Mouse (Mus musculus): ENCODE measurements around the gene Nudt15. TPM values are rescaled to one million over a fixed set of nuclear protein-coding genes. Genes with fewer than 3 reads are reported as not detected.
"Not testable (repeated sequence)": the region's sequence is repeated elsewhere in the genome, so short reads cannot be mapped to it uniquely, and the experiment has no call there.

Gene Nudt15
- polyA plus RNA-seq, 1 experiment, result 0.01 TPM

DNA sequence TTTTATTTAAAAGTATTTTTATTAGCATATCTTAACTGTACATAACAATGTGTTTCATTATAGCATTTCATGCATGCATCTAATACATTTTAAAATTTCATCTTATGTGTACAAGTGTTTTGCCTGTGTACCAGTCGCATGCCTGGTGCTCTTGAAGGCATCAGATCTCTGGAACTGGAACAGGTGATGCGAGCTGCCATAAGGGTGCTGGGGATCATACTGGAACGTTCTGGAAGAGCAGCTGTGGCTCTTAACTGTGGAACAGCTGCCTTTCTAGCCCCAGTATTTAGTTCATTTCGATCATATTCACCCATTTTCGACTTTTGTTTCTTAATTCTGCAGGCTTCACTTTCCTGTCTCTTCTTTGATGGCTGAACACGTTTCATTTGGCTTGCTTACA lies 3.1 kb upstream of the Nudt15 start:
- Histone ChIP-seq H3K9me3 (ENCODE audit: control insufficient read depth, low read length) (no peaks in the 10 kb centered on the region), H3K4me3 (replicated peaks) (no peak overlapping the region), H3K36me3 (ENCODE audit: control insufficient read depth) (peaks cover 9% of the 10 kb centered on the region), H3K4me1 (ENCODE audit: control insufficient read depth) (peaks cover 17% of the 10 kb centered on the region), H3K27me3 (ENCODE audit: control insufficient read depth) (no peaks in the 10 kb centered on the region)
- TF ChIP-seq GATA1 (IDR thresholded peaks at IDR 0.05; ENCODE audit: low read length), result no peak
- no peak for TF ChIP-seq TAL1 (IDR thresholded peaks at IDR 0.05; ENCODE audit: low read length)

DNA sequence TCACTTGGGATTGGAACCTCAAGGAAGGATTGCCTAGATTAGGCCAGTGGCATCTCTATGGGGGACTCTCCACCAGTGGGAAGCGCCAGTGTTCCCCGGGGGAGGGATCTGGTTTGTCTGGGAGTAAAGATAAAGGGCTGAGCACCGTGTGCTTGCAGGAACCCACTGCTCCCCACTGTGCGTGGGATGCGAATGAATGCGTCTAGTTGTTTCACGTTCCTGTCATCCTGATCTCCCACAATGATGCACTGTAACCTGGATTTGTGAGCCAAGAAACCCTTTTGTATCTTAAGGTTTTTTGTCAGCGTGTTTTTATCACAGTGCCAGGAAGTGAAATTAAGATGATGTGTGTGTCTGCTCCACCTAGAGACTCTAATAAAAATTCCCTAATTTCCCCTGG lies 2.7 kb upstream of the Nudt15 start:
- TF ChIP-seq GATA1 (IDR thresholded peaks at IDR 0.05; ENCODE audit: low read length), result no peak
- TF ChIP-seq TAL1 (IDR thresholded peaks at IDR 0.05; ENCODE audit: low read length), result no peak
- Histone ChIP-seq H3K36me3 (ENCODE audit: control insufficient read depth) (peaks cover 5% of the 10 kb centered on the region), H3K4me3 (replicated peaks) (no peak overlapping the region), H3K9me3 (ENCODE audit: control insufficient read depth, low read length) (no peaks in the 10 kb centered on the region), H3K27me3 (ENCODE audit: control insufficient read depth) (no peaks in the 10 kb centered on the region), H3K4me1 (ENCODE audit: control insufficient read depth) (peaks cover 17% of the 10 kb centered on the region)

DNA sequence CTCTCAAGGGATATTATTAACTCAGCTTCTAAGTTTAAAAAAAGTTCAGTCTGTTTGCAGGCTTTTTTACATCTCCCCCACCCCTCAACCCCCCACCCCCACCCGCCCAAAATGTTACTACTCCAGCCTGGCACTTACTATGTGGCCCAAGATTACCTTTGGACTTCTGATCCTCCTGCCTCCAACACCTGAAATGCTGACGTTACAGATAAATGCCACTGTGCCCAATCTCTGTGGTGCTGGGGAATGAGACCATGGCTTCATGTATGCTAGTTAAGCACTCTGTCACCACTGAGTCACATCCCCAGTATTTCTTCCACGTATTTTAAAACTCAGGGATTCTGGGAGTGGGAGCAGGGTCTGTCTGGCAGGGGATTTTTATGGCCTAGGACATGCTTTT lies 2.2 kb upstream of the Nudt15 start:
- peaks cover under 1% of the 10 kb centered on the region; the same call in 1 of the 2 replicates for H3K36me3 ChIP-seq (ENCODE audit: control insufficient read depth)
- no peaks in the 10 kb centered on the region for H3K9me3 ChIP-seq (ENCODE audit: control insufficient read depth, low read length)
- H3K4me1 ChIP-seq (ENCODE audit: control insufficient read depth), result peaks cover 17% of the 10 kb centered on the region
- TF ChIP-seq GATA1 (IDR thresholded peaks at IDR 0.05; ENCODE audit: low read length), result no peak
- TF ChIP-seq TAL1 (IDR thresholded peaks at IDR 0.05; ENCODE audit: low read length), result no peak
- no peak overlapping the region for H3K4me3 ChIP-seq (replicated peaks)
- no peaks in the 10 kb centered on the region for H3K27me3 ChIP-seq (ENCODE audit: control insufficient read depth)

DNA sequence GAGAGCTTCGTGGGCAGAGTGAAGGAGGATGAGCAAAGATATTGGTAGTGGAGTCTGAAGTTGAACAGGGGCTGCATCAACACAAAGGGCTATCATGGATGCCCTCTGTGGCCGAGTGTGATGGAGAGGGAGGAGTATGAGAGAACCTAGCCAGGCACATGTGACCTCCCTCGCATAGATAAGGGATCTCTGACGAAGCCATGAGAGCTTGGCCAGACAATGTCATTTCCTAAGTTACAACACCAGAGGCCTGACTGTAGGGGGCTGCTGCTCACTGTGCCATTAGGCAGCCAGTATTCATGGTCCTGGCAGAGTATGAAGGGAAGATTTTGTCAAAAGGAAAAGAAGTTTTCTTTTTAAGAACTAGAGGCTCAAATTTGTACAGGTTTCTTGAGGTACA lies 1.0 kb downstream of the Nudt15 start:
- Histone ChIP-seq H3K27me3 (ENCODE audit: control insufficient read depth) (no peaks in the 10 kb centered on the region), H3K9me3 (ENCODE audit: control insufficient read depth, low read length) (no peaks in the 10 kb centered on the region), H3K4me3 (replicated peaks) (no peak overlapping the region), H3K36me3 (ENCODE audit: control insufficient read depth) (no peaks in the 10 kb centered on the region), H3K4me1 (ENCODE audit: control insufficient read depth) (peaks cover under 1% of the 10 kb centered on the region)
- TF ChIP-seq GATA1 (IDR thresholded peaks at IDR 0.05; ENCODE audit: low read length), result no peak
- TF ChIP-seq TAL1 (IDR thresholded peaks at IDR 0.05; ENCODE audit: low read length), result no peak

DNA sequence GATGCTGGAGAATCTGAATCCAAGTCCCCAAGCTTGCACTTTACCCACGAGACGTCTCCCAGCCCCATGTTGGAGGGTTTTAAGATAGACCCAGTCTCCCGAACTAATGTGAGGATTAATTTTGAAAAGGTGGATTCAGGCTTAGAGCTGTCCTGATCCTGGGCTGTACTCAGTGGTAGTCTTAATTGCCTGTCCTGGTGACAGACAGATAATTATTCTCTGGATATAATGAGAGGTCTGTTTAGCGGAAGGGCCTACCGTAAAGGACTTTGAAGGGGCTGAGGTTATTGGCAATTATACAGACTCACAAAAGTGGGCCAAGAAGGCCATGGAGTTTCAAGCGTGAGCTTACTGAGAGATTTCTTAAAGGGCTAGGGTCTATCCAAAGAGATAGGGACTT lies 4.3 kb downstream of the Nudt15 start:
- no peak overlapping the region for H3K4me3 ChIP-seq (replicated peaks)
- H3K27me3 ChIP-seq (ENCODE audit: control insufficient read depth), result no peaks in the 10 kb centered on the region
- no peaks in the 10 kb centered on the region for H3K36me3 ChIP-seq (ENCODE audit: control insufficient read depth)
- H3K9me3 ChIP-seq (ENCODE audit: control insufficient read depth, low read length), result no peaks in the 10 kb centered on the region
- no peaks in the 10 kb centered on the region for H3K4me1 ChIP-seq (ENCODE audit: control insufficient read depth)
- TF ChIP-seq TAL1 (IDR thresholded peaks at IDR 0.05; ENCODE audit: low read length) (no peak), GATA1 (IDR thresholded peaks at IDR 0.05; ENCODE audit: low read length) (no peak)

DNA sequence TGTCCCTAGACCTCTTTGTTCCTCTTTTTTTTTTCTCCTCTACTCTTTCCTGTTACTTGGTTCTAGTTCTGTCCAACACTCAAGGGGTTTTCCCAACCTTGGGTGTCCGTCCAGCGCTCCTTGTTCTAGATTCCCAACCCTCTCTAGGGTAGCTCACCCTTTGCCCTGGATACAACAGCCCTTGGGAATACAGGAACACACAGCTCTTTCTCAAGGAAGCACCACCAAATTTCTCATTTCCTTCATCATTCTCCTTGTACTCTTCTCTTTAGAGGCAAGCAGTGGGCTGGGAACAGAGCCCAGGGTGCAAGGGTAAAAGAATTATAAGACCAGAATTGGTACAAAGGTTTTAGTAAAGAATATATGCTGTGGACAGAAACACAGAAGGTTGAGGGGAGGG lies 12.4 kb downstream of the Nudt15 start:
- no peaks in the 10 kb centered on the region for H3K4me1 ChIP-seq (ENCODE audit: control insufficient read depth)
- no peaks in the 10 kb centered on the region for H3K36me3 ChIP-seq (ENCODE audit: control insufficient read depth)
- H3K9me3 ChIP-seq (ENCODE audit: control insufficient read depth, low read length), result no peaks in the 10 kb centered on the region
- TF ChIP-seq GATA1 (IDR thresholded peaks at IDR 0.05; ENCODE audit: low read length) (no peak), TAL1 (IDR thresholded peaks at IDR 0.05; ENCODE audit: low read length) (no peak)
- no peak overlapping the region for H3K4me3 ChIP-seq (replicated peaks)
- H3K27me3 ChIP-seq (ENCODE audit: control insufficient read depth), result no peaks in the 10 kb centered on the region

DNA sequence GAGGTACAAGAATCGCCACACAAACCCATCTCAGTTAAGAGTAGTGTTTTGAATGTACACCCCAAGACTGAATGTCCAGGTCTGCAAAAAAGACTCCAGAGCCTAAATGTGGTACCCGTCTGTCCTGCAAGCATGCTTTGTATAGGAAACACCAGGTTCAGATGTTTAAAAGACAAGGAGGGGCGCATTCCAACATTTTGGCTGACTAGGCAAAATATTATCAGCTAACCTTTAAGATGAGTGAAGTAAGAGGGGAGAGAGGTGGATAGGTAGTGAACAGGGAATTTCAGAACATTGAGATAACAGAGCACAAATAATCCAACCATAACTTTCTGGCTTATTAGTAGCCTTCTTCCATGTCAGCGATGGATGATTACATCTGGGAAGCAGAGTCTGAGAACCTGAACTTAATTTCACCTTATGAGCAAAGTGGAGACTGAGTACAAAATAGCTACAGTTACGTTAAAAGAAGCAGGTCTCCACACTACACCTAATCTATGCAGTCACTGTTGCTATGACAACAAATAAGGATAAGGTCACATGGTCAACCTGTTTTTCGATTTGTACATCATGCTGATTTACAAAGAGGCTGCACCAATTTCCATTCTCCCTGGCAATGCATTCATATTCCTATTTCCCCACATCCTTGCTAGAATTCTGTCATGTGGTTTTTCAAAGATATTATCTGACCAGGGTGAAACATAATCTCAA lies 14.1 kb downstream of the Nudt15 start:
- Histone ChIP-seq H3K4me1 (ENCODE audit: control insufficient read depth) (no peaks in the 10 kb centered on the region), H3K36me3 (ENCODE audit: control insufficient read depth) (no peaks in the 10 kb centered on the region), H3K27me3 (ENCODE audit: control insufficient read depth) (peaks cover 5% of the 10 kb centered on the region), H3K4me3 (replicated peaks) (no peak overlapping the region), H3K9me3 (ENCODE audit: control insufficient read depth, low read length) (no peaks in the 10 kb centered on the region)
- TF ChIP-seq GATA1 (IDR thresholded peaks at IDR 0.05; ENCODE audit: low read length), result no peak
- TF ChIP-seq TAL1 (IDR thresholded peaks at IDR 0.05; ENCODE audit: low read length), result no peak

DNA sequence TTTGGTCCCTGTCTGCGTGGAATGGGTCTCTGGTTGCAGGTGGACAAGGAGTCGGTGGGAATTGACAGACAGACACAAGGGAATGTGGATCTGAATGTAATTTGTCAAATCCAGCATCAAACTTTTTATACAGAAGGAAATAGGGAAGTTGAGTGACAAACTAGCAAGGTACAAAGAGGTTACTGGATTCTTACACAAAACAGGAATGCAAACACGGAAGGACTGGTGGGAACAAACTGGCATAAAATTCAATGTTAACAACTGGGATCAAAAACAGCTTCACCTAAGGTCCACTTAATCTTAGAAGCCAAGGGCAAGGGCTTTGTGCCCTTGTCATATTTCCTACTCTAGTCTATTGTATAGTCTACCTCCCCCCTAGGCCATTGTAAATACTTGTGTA lies 19.4 kb downstream of the Nudt15 start:
- not testable (repeated sequence) for H3K36me3 ChIP-seq (ENCODE audit: control insufficient read depth); H3K4me3 ChIP-seq (replicated peaks); H3K4me1 ChIP-seq (ENCODE audit: control insufficient read depth); H3K9me3 ChIP-seq (ENCODE audit: control insufficient read depth, low read length)
- peaks cover 13% of the 10 kb centered on the region for H3K27me3 ChIP-seq (ENCODE audit: control insufficient read depth)

DNA sequence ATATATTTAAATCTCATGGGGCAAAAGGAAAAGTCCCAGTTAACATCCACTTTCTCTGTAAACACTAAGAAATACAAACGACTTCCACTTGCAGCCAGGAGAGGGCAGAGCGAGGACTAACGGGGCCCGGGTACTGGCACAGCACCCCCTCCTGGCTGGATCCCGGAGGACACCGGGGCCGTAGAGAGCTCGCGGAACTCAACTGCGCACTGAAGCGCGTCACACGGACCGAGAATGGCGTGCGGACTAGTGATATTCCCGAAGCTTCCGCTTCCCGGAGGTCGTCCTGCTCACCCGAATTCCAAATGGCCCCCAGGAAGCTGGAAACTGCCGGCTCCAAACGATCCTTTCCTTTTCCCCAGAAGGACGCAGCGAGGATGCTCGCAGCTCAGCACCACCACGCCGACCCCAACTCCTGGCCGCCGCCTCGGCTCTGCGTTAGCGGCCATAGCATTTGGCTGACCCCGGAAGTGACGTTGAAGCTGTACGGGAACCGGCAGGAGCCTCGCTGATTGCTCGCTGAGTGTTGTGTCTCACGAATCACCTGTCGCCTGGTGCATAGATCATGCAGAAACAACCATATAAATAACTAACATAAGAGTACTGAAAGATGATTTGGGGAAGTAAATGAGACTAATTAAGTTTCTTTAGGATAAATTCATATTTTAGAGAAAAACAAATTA lies 23.1 kb downstream of the Nudt15 start, which contains the start of gene Sucla2:
Sucla2 (plus strand) TSS at position 554 of the 683 bp plus-strand sequence.
- peaks cover 11% of the 10 kb centered on the region for H3K27me3 ChIP-seq (ENCODE audit: control insufficient read depth)
- H3K4me1 ChIP-seq (ENCODE audit: control insufficient read depth), result peaks cover 3% of the 10 kb centered on the region
- H3K36me3 ChIP-seq (ENCODE audit: control insufficient read depth), result no peaks in the 10 kb centered on the region; the same call in 1 of the 2 replicates
- H3K9me3 ChIP-seq (ENCODE audit: control insufficient read depth, low read length), result no peaks in the 10 kb centered on the region
- H3K4me3 ChIP-seq (replicated peaks), result peak within 1 kb of the TSS; percentile 71
- no peak for TF ChIP-seq TAL1 (IDR thresholded peaks at IDR 0.05; ENCODE audit: low read length)
- TF ChIP-seq GATA1 (IDR thresholded peaks at IDR 0.05; ENCODE audit: low read length), result no peak

Data from erythroblast, embryonic 14.5 days (primary cell).